Mouse (Mus musculus) embryonic facial prominence, embryonic 14.5 days (tissue): Measurements from ENCODE around the gene Clasrp. TPM values are rescaled to one million over a fixed set of nuclear protein-coding genes. Genes with fewer than 3 reads are reported as not detected.
A peak's percentile ranks its signal among the peaks of the same experiment; 100 is the strongest.
"Not testable (repeated sequence)": the region's sequence is repeated elsewhere in the genome, so short reads cannot be mapped to it uniquely, and the experiment has no call there.

Source experiments
- ATAC-seq: fragments of 200-750 bp; cut with Nextera tagmentation; 2 replicates; pipeline ENCODE4 v1.8.0; 2017; ENCODE audit warnings: low read depth, moderate number of reproducible peaks, moderate TSS enrichment
- DNase-seq: peaks from one replicate; pipeline ENCODE4 v3.0.0-alpha.2; 2015; ENCODE audit warnings: low spot score
- H3K27ac ChIP-seq: fragments of 300-500 bp; sonication (generic); replicated peaks from 2 replicates; pipeline ENCODE4 v1.5.1; 2014; ENCODE audit warnings: low read depth, mild to moderate bottlenecking, low read length, moderate library complexity
- H3K27me3 ChIP-seq: fragments of 300-500 bp; sonication (generic); replicated peaks from 2 replicates; pipeline ENCODE4 v1.6.1; 2014; ENCODE audit warnings: low read length; ENCODE audit not compliant: control insufficient read depth, insufficient read depth
- H3K36me3 ChIP-seq: fragments of 300-500 bp; sonication (generic); 2 replicates; pipeline ENCODE4 v1.6.1; 2014; ENCODE audit warnings: low read length, mixed read lengths; ENCODE audit not compliant: control insufficient read depth, insufficient read depth
- H3K4me1 ChIP-seq: fragments of 300-500 bp; sonication (generic); 2 replicates; pipeline ENCODE4 v1.6.1; 2014; ENCODE audit warnings: antibody characterized with exemption, low read length; ENCODE audit not compliant: control insufficient read depth, insufficient read depth
- H3K4me2 ChIP-seq: fragments of 300-500 bp; sonication (generic); 2 replicates; pipeline ENCODE4 v1.6.1; 2014; ENCODE audit warnings: low read depth, mild to moderate bottlenecking, low read length, moderate library complexity, mixed read lengths
- H3K4me3 ChIP-seq: fragments of 300-500 bp; sonication (generic); 2 replicates; pipeline ENCODE4 v1.5.1; 2014; ENCODE audit warnings: low read depth, mild to moderate bottlenecking, low read length
- H3K9ac ChIP-seq: fragments of 300-500 bp; sonication (generic); 2 replicates; pipeline ENCODE4 v1.6.1; 2014; ENCODE audit warnings: low read depth, mild to moderate bottlenecking, low read length, moderate library complexity, mixed read lengths
- H3K9me3 ChIP-seq: fragments of 300-500 bp; sonication (generic); 2 replicates; pipeline ENCODE4 v1.6.1; 2016; ENCODE audit warnings: low read length; ENCODE audit not compliant: control insufficient read depth
- WGBS: fragments of 180-500 bp; shearing (Covaris S2); extraction: QIAGEN DNeasy Blood & Tissue Kit; methylation state at CpG from one replicate; pipeline ENCODE4 v1.1.7; 2014; 5-methylcytosine and 5-hydroxymethylcytosine counted together
- polyA plus RNA-seq: library from polyadenylated mRNA; unstranded; fragments of >200 nt; fragmentation: Nextera tagmentation; extraction: Ambion mirVana; gene quantifications from 2 replicates; pipeline ENCODE4 v1.2.1, GENCODE M21; 2014

Clasrp gene
- polyA plus RNA-seq, 1 experiment from 2014 or later, result 36.0 TPM

GRCm38 (mm10) chr7:19620811-19621210 is 16.5 kb upstream of the Clasrp start:
- WGBS, result 90% methylated on average over 7 of the region's 7 CpGs
- Histone ChIP-seq H3K4me2 (no peak overlapping the region), H3K4me3 (no peak overlapping the region), H3K4me1 (0 out of 2 replicates have a peak, but pooled peaks cover 6% of the 10 kb centered on the region), H3K27ac (no peak overlapping the region), H3K9me3 (no peaks in the 10 kb centered on the region), H3K36me3 (peaks cover 2% of the 10 kb centered on the region; the same call in 1 of the 2 replicates), H3K9ac (no peak overlapping the region), H3K27me3 (peaks cover 12% of the 10 kb centered on the region; the same call in 1 of the 2 replicates)
- ATAC-seq (no peak), DNase-seq (no peak)

- H3K27ac ChIP-seq, result no peak overlapping the region
- peaks cover 8% of the 10 kb centered on the region; the same call in 1 of the 2 replicates for H3K36me3 ChIP-seq
- H3K9ac ChIP-seq, result peak overlapping the region; percentile 67
- DNase-seq, result peak; percentile 89
- H3K4me2 ChIP-seq, result peak overlapping the region; percentile 56
- H3K4me1 ChIP-seq, result 0 out of 2 replicates have a peak, but pooled peaks cover 6% of the 10 kb centered on the region
- peaks cover 12% of the 10 kb centered on the region; the same call in 1 of the 2 replicates for H3K27me3 ChIP-seq
- no peaks in the 10 kb centered on the region for H3K9me3 ChIP-seq
- ATAC-seq, result peak; percentile 84
- 11% methylated on average over 35 of the region's 35 CpGs for WGBS
- H3K4me3 ChIP-seq, result peak overlapping the region; percentile 39
Observed at GRCm38 (mm10) chr7:19619004-19619801, 14.9 kb upstream of the Clasrp start.

GRCm38 (mm10) chr7:19615036-19615577 is 10.8 kb upstream of the Clasrp start:
- no peak overlapping the region for H3K9ac ChIP-seq
- no peaks in the 10 kb centered on the region for H3K9me3 ChIP-seq
- DNase-seq (no peak), ATAC-seq (no peak)
- no peak overlapping the region for H3K4me2 ChIP-seq
- H3K27ac ChIP-seq, result no peak overlapping the region
- 0 out of 2 replicates have a peak, but pooled peaks cover 6% of the 10 kb centered on the region for H3K4me1 ChIP-seq
- H3K27me3 ChIP-seq, result peaks cover 9% of the 10 kb centered on the region; the same call in 1 of the 2 replicates
- whole genome bisulfite sequencing, result 87% methylated on average over 12 of the region's 12 CpGs
- no peak overlapping the region for H3K4me3 ChIP-seq
- H3K36me3 ChIP-seq, result peaks cover 26% of the 10 kb centered on the region

DNA sequence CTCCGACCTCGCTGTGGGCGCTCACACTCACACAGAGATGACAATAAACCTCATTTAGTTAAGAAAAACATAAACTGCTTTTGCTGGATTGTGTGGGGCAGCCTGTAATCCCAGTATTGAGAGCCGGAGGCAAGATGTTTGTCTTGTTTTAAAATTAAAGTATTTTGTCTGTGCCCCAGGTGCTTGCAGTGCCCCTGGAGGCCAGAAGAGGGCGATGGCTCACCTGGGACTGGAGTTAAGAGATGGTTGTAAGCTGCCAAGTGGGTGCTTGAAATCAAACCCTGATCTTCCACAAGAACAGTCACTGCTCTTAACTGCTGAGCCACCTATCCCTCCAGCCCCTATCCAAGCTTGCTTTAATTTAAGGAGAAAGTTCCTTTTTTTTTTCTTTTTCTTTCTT is 6.7 kb upstream of the Clasrp start:
- Histone ChIP-seq H3K4me1 (no peaks in the 10 kb centered on the region), H3K9me3 (no peaks in the 10 kb centered on the region), H3K27me3 (no peaks in the 10 kb centered on the region), H3K4me3 (no peak overlapping the region), H3K4me2 (no peak overlapping the region), H3K9ac (no peak overlapping the region), H3K36me3 (peaks cover 27% of the 10 kb centered on the region), H3K27ac (no peak overlapping the region)
- ATAC-seq (no peak), DNase-seq (no peak)
- 72% methylated on average over 5 of the region's 5 CpGs for WGBS

- Histone ChIP-seq H3K27ac (no peak overlapping the region), H3K4me1 (no peaks in the 10 kb centered on the region), H3K36me3 (peaks cover 19% of the 10 kb centered on the region; the same call in 1 of the 2 replicates), H3K9me3 (no peaks in the 10 kb centered on the region), H3K27me3 (no peaks in the 10 kb centered on the region), H3K9ac (no peak overlapping the region), H3K4me3 (no peak overlapping the region), H3K4me2 (no peak overlapping the region)
- WGBS, result 90% methylated on average over 10 of the region's 12 CpGs
- DNase-seq (no peak), ATAC-seq (no peak)
Observed at GRCm38 (mm10) chr7:19609641-19610332, 5.5 kb upstream of the Clasrp start.

DNA sequence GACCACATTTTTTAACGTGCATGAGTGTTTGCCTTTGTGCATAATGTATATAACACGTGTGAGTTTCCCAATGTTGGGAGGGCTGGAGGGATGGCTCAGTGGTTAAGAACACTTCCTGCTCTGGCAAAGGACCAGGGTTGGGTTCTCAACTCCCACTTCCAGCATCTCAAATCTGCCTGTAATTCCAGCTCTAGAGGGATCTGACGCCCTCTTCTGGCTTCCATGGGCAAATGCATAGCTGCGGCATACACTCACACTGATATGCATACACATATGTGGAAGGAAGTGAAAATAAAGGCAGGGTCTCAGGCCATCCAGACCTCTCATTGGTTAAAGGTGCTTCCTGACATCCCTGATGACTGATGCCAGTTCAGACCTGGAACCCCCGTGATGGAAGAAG is 3.0 kb upstream of the Clasrp start:
- ATAC-seq, result no peak
- H3K4me1 ChIP-seq, result peaks cover 10% of the 10 kb centered on the region
- H3K4me2 ChIP-seq, result no peak overlapping the region
- 75% methylated on average over 5 of the region's 5 CpGs for whole genome bisulfite sequencing
- H3K36me3 ChIP-seq, result peaks cover 24% of the 10 kb centered on the region
- no peak overlapping the region for H3K27ac ChIP-seq
- no peak overlapping the region for H3K4me3 ChIP-seq
- no peaks in the 10 kb centered on the region for H3K27me3 ChIP-seq
- no peaks in the 10 kb centered on the region for H3K9me3 ChIP-seq
- no peak for DNase-seq
- no peak overlapping the region for H3K9ac ChIP-seq

GRCm38 (mm10) chr7:19604606-19605214 is 424 bp upstream of the Clasrp start:
- Histone ChIP-seq H3K9ac (peak overlapping the region; percentile 98), H3K4me2 (peak overlapping the region; percentile 91), H3K36me3 (peaks cover 30% of the 10 kb centered on the region), H3K4me1 (peaks cover 10% of the 10 kb centered on the region), H3K4me3 (peak overlapping the region; percentile 99)
- not testable (repeated sequence) for H3K9me3 ChIP-seq, H3K27me3 ChIP-seq, H3K27ac ChIP-seq, ATAC-seq, DNase-seq
- 63% methylated on average over 10 of the region's 10 CpGs for WGBS

GRCm38 (mm10) chr7:19603055-19603454 is 1.2 kb downstream of the Clasrp start:
- no peaks in the 10 kb centered on the region for H3K27me3 ChIP-seq
- 80% methylated on average over 12 of the region's 12 CpGs for WGBS
- peaks cover 47% of the 10 kb centered on the region for H3K36me3 ChIP-seq
- H3K4me2 ChIP-seq, result peak overlapping the region; percentile 91
- DNase-seq (no peak), ATAC-seq (no peak)
- no peaks in the 10 kb centered on the region for H3K9me3 ChIP-seq
- H3K4me3 ChIP-seq, result peak overlapping the region; percentile 99
- H3K9ac ChIP-seq, result peak overlapping the region; percentile 98
- H3K27ac ChIP-seq, result no peak overlapping the region
- H3K4me1 ChIP-seq, result peaks cover 10% of the 10 kb centered on the region
